Mouse (Mus musculus) intestine, embryonic 16.5 days (tissue): ENCODE measurements around the gene Synm. TPM values are rescaled to one million over a fixed set of nuclear protein-coding genes. Genes with fewer than 3 reads are reported as not detected.

Experiments used
- ATAC-seq: fragments of 200-750 bp; cut with Nextera tagmentation; 2 replicates; pipeline ENCODE4 v1.8.0; 2017; ENCODE audit warnings: moderate TSS enrichment, moderate library complexity
- H3K27ac ChIP-seq: fragments of 300-500 bp; sonication (generic); 2 replicates; pipeline ENCODE4 v1.5.1; 2014; ENCODE audit warnings: mild to moderate bottlenecking, low read length
- H3K27me3 ChIP-seq: fragments of 300-500 bp; sonication (generic); replicated peaks from 2 replicates; pipeline ENCODE4 v1.6.1; 2014; ENCODE audit warnings: low read length, control low read depth, mixed read lengths; ENCODE audit not compliant: control insufficient read depth, insufficient read depth
- H3K36me3 ChIP-seq: fragments of 300-500 bp; sonication (generic); 2 replicates; pipeline ENCODE4 v1.6.1; 2014; ENCODE audit warnings: low read length, control low read depth; ENCODE audit not compliant: control insufficient read depth, insufficient read depth
- H3K4me1 ChIP-seq: fragments of 300-500 bp; sonication (generic); 2 replicates; pipeline ENCODE4 v1.6.1; 2014; ENCODE audit warnings: low read length, control low read depth, mixed read lengths; ENCODE audit not compliant: control insufficient read depth, insufficient read depth
- H3K4me2 ChIP-seq: fragments of 300-500 bp; sonication (generic); 2 replicates; pipeline ENCODE4 v1.6.1; 2014; ENCODE audit warnings: low read depth, low read length, control low read depth
- H3K4me3 ChIP-seq: fragments of 300-500 bp; sonication (generic); 2 replicates; pipeline ENCODE4 v1.5.1; 2014; ENCODE audit warnings: mild to moderate bottlenecking, low read length
- H3K9ac ChIP-seq: fragments of 300-500 bp; sonication (generic); 2 replicates; pipeline ENCODE4 v1.6.1; 2014; ENCODE audit warnings: low read depth, low read length
- H3K9me3 ChIP-seq: fragments of 300-500 bp; sonication (generic); 2 replicates; pipeline ENCODE4 v1.6.1; 2016; ENCODE audit warnings: low read length, control low read depth; ENCODE audit not compliant: control insufficient read depth
- WGBS: fragments of 180-500 bp; shearing (Covaris S2); extraction: QIAGEN DNeasy Blood & Tissue Kit; methylation state at CpG from one replicate; pipeline ENCODE4 v1.1.7; 2014; 5-methylcytosine and 5-hydroxymethylcytosine counted together
- polyA plus RNA-seq: library from polyadenylated mRNA; unstranded; fragments of >200 nt; fragmentation: Nextera tagmentation; extraction: Ambion mirVana; gene quantifications from 2 replicates; pipeline ENCODE4 v1.2.1, GENCODE M21; 2015

Synm gene
- polyA plus RNA-seq, 1 experiment from 2014 or later, result 4.5 TPM

- Histone ChIP-seq H3K27me3 (no peaks in the 10 kb centered on the region), H3K4me1 (no peaks in the 10 kb centered on the region), H3K4me3 (no peak overlapping the region), H3K36me3 (peaks cover 5% of the 10 kb centered on the region; the same call in 1 of the 2 replicates), H3K9ac (no peak overlapping the region), H3K4me2 (no peak overlapping the region), H3K27ac (no peak overlapping the region), H3K9me3 (no peaks in the 10 kb centered on the region)
- 87% methylated on average over 28 of the region's 28 CpGs for WGBS
- ATAC-seq, result no peak
Observed at GRCm38 (mm10) chr7:67697892-67698630, 61.5 kb downstream of the Synm start.

GRCm38 (mm10) chr7:67695906-67696305, 63.6 kb downstream of the Synm start:
- Histone ChIP-seq H3K4me2 (no peak overlapping the region), H3K9ac (no peak overlapping the region), H3K4me3 (no peak overlapping the region), H3K27me3 (no peaks in the 10 kb centered on the region), H3K36me3 (peaks cover 5% of the 10 kb centered on the region; the same call in 1 of the 2 replicates), H3K4me1 (no peaks in the 10 kb centered on the region), H3K27ac (no peak overlapping the region), H3K9me3 (no peaks in the 10 kb centered on the region)
- 77% methylated on average over 7 of the region's 7 CpGs for WGBS
- ATAC-seq, result no peak

- no peak for ATAC-seq
Observed at GRCm38 (mm10) chr7:67692791-67693538, 66.6 kb downstream of the Synm start.

GRCm38 (mm10) chr7:67692141-67692540, 67.4 kb downstream of the Synm start:
- no peaks in the 10 kb centered on the region for H3K4me1 ChIP-seq
- no peak overlapping the region for H3K27ac ChIP-seq
- no peak overlapping the region for H3K4me3 ChIP-seq
- H3K4me2 ChIP-seq, result no peak overlapping the region
- H3K36me3 ChIP-seq, result 0 out of 2 replicates have a peak, but pooled peaks cover 2% of the 10 kb centered on the region
- H3K9me3 ChIP-seq, result no peaks in the 10 kb centered on the region
- H3K27me3 ChIP-seq, result no peaks in the 10 kb centered on the region
- 65% methylated on average over 3 of the region's 3 CpGs for WGBS
- no peak for ATAC-seq
- no peak overlapping the region for H3K9ac ChIP-seq

More at GRCm38 (mm10) chr7:67692791-67693538, 66.6 kb downstream of the Synm start:
- Histone ChIP-seq H3K27me3 (no peaks in the 10 kb centered on the region), H3K36me3 (peaks cover 4% of the 10 kb centered on the region; the same call in 1 of the 2 replicates), H3K27ac (no peak overlapping the region), H3K4me3 (no peak overlapping the region), H3K9me3 (no peaks in the 10 kb centered on the region), H3K4me1 (no peaks in the 10 kb centered on the region), H3K4me2 (no peak overlapping the region), H3K9ac (no peak overlapping the region)
- 91% methylated on average over 23 of the region's 23 CpGs for WGBS

GRCm38 (mm10) chr7:67691036-67691435, 68.5 kb downstream of the Synm start:
- H3K4me3 ChIP-seq, result no peak overlapping the region
- no peak overlapping the region for H3K9ac ChIP-seq
- H3K4me1 ChIP-seq, result no peaks in the 10 kb centered on the region
- ATAC-seq, result no peak
- H3K27ac ChIP-seq, result no peak overlapping the region
- WGBS, result 71% methylated on average over 6 of the region's 6 CpGs
- H3K9me3 ChIP-seq, result no peaks in the 10 kb centered on the region
- H3K27me3 ChIP-seq, result no peaks in the 10 kb centered on the region
- 0 out of 2 replicates have a peak, but pooled peaks cover 2% of the 10 kb centered on the region for H3K36me3 ChIP-seq
- no peak overlapping the region for H3K4me2 ChIP-seq

- H3K4me2 ChIP-seq, result no peak overlapping the region
- H3K4me1 ChIP-seq, result no peaks in the 10 kb centered on the region
- no peak overlapping the region for H3K27ac ChIP-seq
- no peaks in the 10 kb centered on the region for H3K9me3 ChIP-seq
- H3K4me3 ChIP-seq, result no peak overlapping the region
- no peak for ATAC-seq
- WGBS, result 81% methylated on average over 7 of the region's 7 CpGs
- no peak overlapping the region for H3K9ac ChIP-seq
- H3K36me3 ChIP-seq, result 0 out of 2 replicates have a peak, but pooled peaks cover 6% of the 10 kb centered on the region
- H3K27me3 ChIP-seq, result no peaks in the 10 kb centered on the region
Observed at GRCm38 (mm10) chr7:67689793-67690192, 69.7 kb downstream of the Synm start.

- Histone ChIP-seq H3K4me2 (no peak overlapping the region), H3K9ac (no peak overlapping the region), H3K4me1 (no peaks in the 10 kb centered on the region), H3K36me3 (0 out of 2 replicates have a peak, but pooled peaks cover 3% of the 10 kb centered on the region), H3K27me3 (no peaks in the 10 kb centered on the region), H3K4me3 (no peak overlapping the region), H3K9me3 (no peaks in the 10 kb centered on the region), H3K27ac (no peak overlapping the region)
- ATAC-seq, result peak; percentile 80
- WGBS, result 20% methylated on average over 3 of the region's 3 CpGs
Observed at GRCm38 (mm10) chr7:67688281-67688680, 71.3 kb downstream of the Synm start.

- Histone ChIP-seq H3K4me3 (no peak overlapping the region), H3K4me1 (no peaks in the 10 kb centered on the region), H3K36me3 (0 out of 2 replicates have a peak, but pooled peaks cover 3% of the 10 kb centered on the region), H3K9me3 (no peaks in the 10 kb centered on the region), H3K27ac (no peak overlapping the region), H3K27me3 (no peaks in the 10 kb centered on the region), H3K4me2 (no peak overlapping the region), H3K9ac (no peak overlapping the region)
- no peak for ATAC-seq
- WGBS, result 95% methylated on average over 3 of the region's 3 CpGs
Observed at GRCm38 (mm10) chr7:67686545-67686944, 73.0 kb downstream of the Synm start.

GRCm38 (mm10) chr7:67683006-67683405, 76.5 kb downstream of the Synm start:
- Histone ChIP-seq H3K36me3 (0 out of 2 replicates have a peak, but pooled peaks cover 3% of the 10 kb centered on the region), H3K4me1 (no peaks in the 10 kb centered on the region; the same call in 1 of the 2 replicates), H3K9me3 (no peaks in the 10 kb centered on the region), H3K9ac (no peak overlapping the region), H3K4me2 (no peak overlapping the region), H3K27ac (no peak overlapping the region), H3K27me3 (no peaks in the 10 kb centered on the region), H3K4me3 (no peak overlapping the region)
- no peak for ATAC-seq
- WGBS, result 86% methylated on average over 16 of the region's 16 CpGs
